Mouse (Mus musculus) heart, embryonic 15.5 days (tissue): ENCODE data around the gene Prdm10. TPM values are rescaled to one million over a fixed set of nuclear protein-coding genes. Genes with fewer than 3 reads are reported as not detected.

Experiments used
- ATAC-seq: fragments of 200-750 bp; cut with Nextera tagmentation; replicated peaks from 2 replicates; pipeline ENCODE4 v1.8.0; 2017; ENCODE audit warnings: low read depth, moderate TSS enrichment; ENCODE audit not compliant: insufficient number of reproducible peaks, insufficient read depth, low FRiP score
- H3K27ac ChIP-seq: fragments of 300-500 bp; sonication (generic); 2 replicates; pipeline ENCODE4 v1.5.1; 2015; ENCODE audit warnings: mild to moderate bottlenecking, inconsistent platforms
- H3K27me3 ChIP-seq: fragments of 300-500 bp; sonication (generic); 2 replicates; pipeline ENCODE4 v1.6.1; 2015; ENCODE audit warnings: inconsistent platforms
- H3K36me3 ChIP-seq: fragments of 300-500 bp; sonication (generic); 2 replicates; pipeline ENCODE4 v1.6.1; 2015; ENCODE audit warnings: mild to moderate bottlenecking, inconsistent platforms
- H3K4me1 ChIP-seq: fragments of 300-500 bp; sonication (generic); replicated peaks from 2 replicates; pipeline ENCODE4 v1.6.1; 2015; ENCODE audit warnings: inconsistent platforms
- H3K4me2 ChIP-seq: fragments of 300-500 bp; sonication (generic); 2 replicates; pipeline ENCODE4 v1.6.1; 2015; ENCODE audit warnings: inconsistent platforms, mild to moderate bottlenecking, moderate library complexity
- H3K4me3 ChIP-seq: fragments of 300-500 bp; sonication (generic); 2 replicates; pipeline ENCODE4 v1.5.1; 2015; ENCODE audit warnings: mild to moderate bottlenecking, inconsistent platforms
- H3K9ac ChIP-seq: fragments of 300-500 bp; sonication (generic); 2 replicates; pipeline ENCODE4 v1.6.1; 2015; ENCODE audit warnings: mild to moderate bottlenecking, inconsistent platforms
- H3K9me3 ChIP-seq: fragments of 300-500 bp; sonication (generic); replicated peaks from 2 replicates; pipeline ENCODE4 v1.6.1; 2016; ENCODE audit warnings: inconsistent platforms
- WGBS: fragments of 180-500 bp; shearing (Covaris S2); methylation state at CpG from one replicate; pipeline ENCODE4 v1.1.7; 2015; ENCODE audit warnings: mixed read lengths; 5-methylcytosine and 5-hydroxymethylcytosine counted together
- polyA plus RNA-seq: library from polyadenylated mRNA; unstranded; fragments of >200 nt; fragmentation: Nextera tagmentation; extraction: Ambion mirVana; gene quantifications from 2 replicates; pipeline ENCODE4 v1.2.1, GENCODE M21; 2015

The Prdm10 gene
- polyA plus RNA-seq, 1 experiment from 2014 or later = 3.2 TPM

GRCm38 (mm10) chr9:31365086-31365485 lies 84.7 kb downstream of the Prdm10 start:
- no peak; the same call in 1 of the 2 replicates for ATAC-seq
- Histone ChIP-seq H3K27me3 (no peaks in the 10 kb centered on the region), H3K9me3 (no peaks in the 10 kb centered on the region), H3K9ac (no peak overlapping the region), H3K4me3 (no peak overlapping the region), H3K27ac (no peak overlapping the region), H3K36me3 (peaks cover 9% of the 10 kb centered on the region; the same call in 1 of the 2 replicates), H3K4me2 (no peak overlapping the region), H3K4me1 (0 out of 2 replicates have a peak, but pooled peaks cover 5% of the 10 kb centered on the region)
- WGBS = 63% methylated on average over 8 of the region's 8 CpGs

- Histone ChIP-seq H3K9ac (no peak overlapping the region), H3K4me2 (no peak overlapping the region), H3K27ac (no peak overlapping the region), H3K27me3 (no peaks in the 10 kb centered on the region), H3K4me1 (no peaks in the 10 kb centered on the region), H3K9me3 (no peaks in the 10 kb centered on the region), H3K4me3 (no peak overlapping the region), H3K36me3 (peaks cover 9% of the 10 kb centered on the region; the same call in 1 of the 2 replicates)
- 90% methylated on average over 3 of the region's 3 CpGs for WGBS
- no peak for ATAC-seq
Observed at GRCm38 (mm10) chr9:31371740-31372139, 91.4 kb downstream of the Prdm10 start.

DNA sequence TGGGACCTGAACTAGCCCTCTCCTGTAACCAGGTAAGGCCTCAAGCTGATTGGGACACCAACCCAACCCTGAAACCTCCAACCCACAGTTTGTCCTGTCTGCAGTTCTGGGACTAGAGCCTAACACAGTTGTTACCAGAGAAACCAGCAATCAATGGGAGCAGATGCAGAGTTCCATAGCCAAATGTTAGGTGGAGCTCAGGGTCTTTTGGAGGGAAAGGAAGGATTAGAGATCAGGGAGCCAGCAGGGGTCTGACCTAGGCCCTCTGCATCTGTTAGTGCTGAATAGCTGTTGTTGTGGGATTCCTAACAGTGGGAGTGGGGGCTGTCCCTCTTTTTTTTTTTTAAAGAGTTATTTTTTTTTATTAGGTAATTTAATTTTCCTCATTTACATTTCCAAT lies 96.3 kb downstream of the Prdm10 start:
- ATAC-seq = no peak
- Histone ChIP-seq H3K9ac (no peak overlapping the region), H3K4me2 (no peak overlapping the region), H3K4me3 (no peak overlapping the region), H3K27ac (no peak overlapping the region), H3K36me3 (peaks cover 7% of the 10 kb centered on the region; the same call in 1 of the 2 replicates), H3K27me3 (no peaks in the 10 kb centered on the region), H3K4me1 (no peaks in the 10 kb centered on the region), H3K9me3 (no peaks in the 10 kb centered on the region)

DNA sequence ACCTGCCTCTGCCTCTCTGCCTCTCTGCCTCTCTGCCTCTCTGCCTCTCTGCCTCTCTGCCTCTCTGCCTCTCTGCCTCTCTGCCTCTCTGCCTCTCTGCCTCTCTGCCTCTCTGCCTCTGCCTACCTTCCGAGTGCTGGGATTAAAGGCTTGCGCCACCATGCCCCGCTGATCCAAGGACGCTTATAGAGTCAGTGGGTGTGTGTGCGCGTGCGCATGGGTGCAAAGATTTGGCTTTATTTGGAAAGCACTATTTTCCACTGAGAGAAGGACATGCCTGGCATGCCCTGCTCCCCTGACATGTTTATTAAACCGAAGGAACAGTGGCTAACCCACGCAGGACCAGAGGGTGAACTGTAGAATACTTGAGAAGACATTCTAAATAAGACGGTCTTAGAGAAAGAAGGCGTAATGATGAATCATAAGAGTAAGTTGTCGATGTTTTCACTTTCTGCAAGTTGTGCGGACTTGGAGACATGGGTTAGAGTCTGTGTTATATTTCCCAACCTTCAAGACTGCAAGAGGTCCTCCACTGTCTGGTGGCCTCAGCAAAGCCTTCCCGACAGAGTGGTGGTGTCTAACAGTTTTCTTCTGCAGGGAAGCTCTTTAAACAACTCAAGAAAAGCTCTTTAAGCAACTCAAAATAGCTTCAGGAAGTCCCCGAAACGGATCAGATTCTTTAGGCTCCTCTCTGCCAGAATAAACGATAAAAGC lies 104.6 kb downstream of the Prdm10 start:
- peaks cover 10% of the 10 kb centered on the region for H3K36me3 ChIP-seq
- 0 out of 2 replicates have a peak overlapping the region, but pooled peaks have one; percentile 77 for H3K4me3 ChIP-seq
- peak overlapping the region; percentile 59 for H3K4me2 ChIP-seq
- no peak overlapping the region for H3K27ac ChIP-seq
- peaks cover 16% of the 10 kb centered on the region for H3K4me1 ChIP-seq
- H3K9ac ChIP-seq = no peak overlapping the region
- no peaks in the 10 kb centered on the region for H3K9me3 ChIP-seq
- no peak for ATAC-seq
- WGBS = 75% methylated on average over 17 of the region's 17 CpGs
- no peaks in the 10 kb centered on the region for H3K27me3 ChIP-seq

GRCm38 (mm10) chr9:31385500-31385869 lies 105.1 kb downstream of the Prdm10 start:
- no peaks in the 10 kb centered on the region for H3K9me3 ChIP-seq
- no peak for ATAC-seq
- H3K4me2 ChIP-seq = peak overlapping the region; percentile 59
- H3K9ac ChIP-seq = peak overlapping the region; percentile 78
- peak overlapping the region; percentile 77 for H3K4me3 ChIP-seq
- H3K4me1 ChIP-seq = peaks cover 16% of the 10 kb centered on the region
- peaks cover 15% of the 10 kb centered on the region for H3K36me3 ChIP-seq
- WGBS = 17% methylated on average over 4 of the region's 4 CpGs
- H3K27me3 ChIP-seq = no peaks in the 10 kb centered on the region
- no peak overlapping the region for H3K27ac ChIP-seq

GRCm38 (mm10) chr9:31385947-31386354 lies 105.6 kb downstream of the Prdm10 start, which contains the start of gene Nfrkb:
Nfrkb (plus strand) TSS chr9:31386192.
- WGBS = under 1% methylated on average over 46 of the region's 46 CpGs
- Histone ChIP-seq H3K36me3 (peaks cover 20% of the 10 kb centered on the region), H3K9me3 (no peaks in the 10 kb centered on the region), H3K9ac (peak within 1 kb of the TSS; percentile 78), H3K4me1 (peaks cover 16% of the 10 kb centered on the region), H3K27me3 (no peaks in the 10 kb centered on the region), H3K4me3 (peak within 1 kb of the TSS; percentile 77), H3K27ac (peak within 1 kb of the TSS; percentile 50), H3K4me2 (peak within 1 kb of the TSS; percentile 59)
- ATAC-seq = peak; percentile 97

DNA sequence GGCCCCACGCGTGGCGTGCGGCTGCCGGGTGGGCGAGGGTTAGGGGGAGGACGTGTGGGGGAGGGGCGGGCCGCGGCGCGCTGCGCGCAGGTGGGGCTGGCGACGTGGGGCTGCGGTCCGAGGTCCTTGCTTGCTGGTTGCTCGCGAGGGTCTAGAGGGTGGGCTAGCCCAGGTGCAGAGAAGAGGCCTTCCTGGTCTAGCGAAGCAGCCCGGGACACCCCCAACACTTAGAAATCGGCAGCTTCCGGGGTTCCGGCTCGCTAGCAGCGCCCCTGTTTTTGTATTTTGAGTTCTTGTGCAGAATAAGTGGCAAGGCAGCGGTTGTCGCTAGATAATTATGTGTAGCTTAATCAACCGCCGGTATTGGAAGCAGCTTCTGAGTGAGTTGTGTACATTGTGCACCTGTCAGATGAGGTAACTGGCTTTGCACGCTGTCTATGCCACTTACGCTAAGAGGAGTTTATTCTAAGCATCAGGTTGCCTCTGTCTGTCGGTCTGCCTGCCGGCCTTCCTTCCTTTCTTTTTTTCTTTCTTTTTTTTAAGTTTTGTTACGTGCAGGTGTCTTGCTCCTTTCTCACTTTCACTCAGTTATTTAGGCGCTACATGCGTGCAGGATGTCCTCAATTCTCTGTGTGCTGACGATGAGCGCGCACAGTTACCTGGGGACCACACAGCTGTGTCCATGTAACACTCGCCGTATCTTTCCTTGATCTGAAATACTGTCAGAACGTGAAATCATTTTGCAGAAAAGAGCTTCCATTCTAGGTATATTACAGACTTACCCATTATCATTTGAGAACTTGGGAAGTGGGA lies 106.2 kb downstream of the Prdm10 start:
- Histone ChIP-seq H3K4me3 (peak overlapping the region; percentile 77), H3K36me3 (peaks cover 26% of the 10 kb centered on the region), H3K9me3 (no peaks in the 10 kb centered on the region), H3K27me3 (no peaks in the 10 kb centered on the region), H3K4me1 (peaks cover 16% of the 10 kb centered on the region), H3K27ac (peak overlapping the region; percentile 50), H3K9ac (peak overlapping the region; percentile 78), H3K4me2 (peak overlapping the region; percentile 59)
- ATAC-seq = peak; percentile 45
- WGBS = 9% methylated on average over 44 of the region's 44 CpGs

- peak overlapping the region; percentile 77 for H3K4me3 ChIP-seq
- 0 out of 2 replicates have a peak overlapping the region, but pooled peaks have one; percentile 78 for H3K9ac ChIP-seq
- peaks cover 16% of the 10 kb centered on the region for H3K4me1 ChIP-seq
- H3K27ac ChIP-seq = no peak overlapping the region
- ATAC-seq = no peak
- peak overlapping the region; percentile 59 for H3K4me2 ChIP-seq
- H3K36me3 ChIP-seq = peaks cover 33% of the 10 kb centered on the region
- H3K27me3 ChIP-seq = no peaks in the 10 kb centered on the region
- H3K9me3 ChIP-seq = no peaks in the 10 kb centered on the region
- 75% methylated on average over 5 of the region's 5 CpGs for WGBS
Observed at GRCm38 (mm10) chr9:31387206-31387605, 106.9 kb downstream of the Prdm10 start.

GRCm38 (mm10) chr9:31400441-31400840 lies 120.1 kb downstream of the Prdm10 start:
- WGBS = 50% methylated on average over 4 of the region's 4 CpGs
- H3K4me1 ChIP-seq = no peaks in the 10 kb centered on the region
- no peaks in the 10 kb centered on the region for H3K27me3 ChIP-seq
- no peak overlapping the region for H3K4me3 ChIP-seq
- H3K36me3 ChIP-seq = peaks cover 93% of the 10 kb centered on the region
- ATAC-seq = no peak
- no peak overlapping the region for H3K27ac ChIP-seq
- H3K9me3 ChIP-seq = no peaks in the 10 kb centered on the region
- no peak overlapping the region for H3K4me2 ChIP-seq
- no peak overlapping the region for H3K9ac ChIP-seq

GRCm38 (mm10) chr9:31404311-31404710 lies 124.0 kb downstream of the Prdm10 start:
- Histone ChIP-seq H3K9me3 (no peaks in the 10 kb centered on the region), H3K4me1 (no peaks in the 10 kb centered on the region), H3K36me3 (peaks cover 83% of the 10 kb centered on the region), H3K27me3 (no peaks in the 10 kb centered on the region), H3K27ac (no peak overlapping the region), H3K9ac (no peak overlapping the region), H3K4me2 (no peak overlapping the region), H3K4me3 (no peak overlapping the region)
- 84% methylated on average over 2 of the region's 2 CpGs for WGBS
- no peak for ATAC-seq

DNA sequence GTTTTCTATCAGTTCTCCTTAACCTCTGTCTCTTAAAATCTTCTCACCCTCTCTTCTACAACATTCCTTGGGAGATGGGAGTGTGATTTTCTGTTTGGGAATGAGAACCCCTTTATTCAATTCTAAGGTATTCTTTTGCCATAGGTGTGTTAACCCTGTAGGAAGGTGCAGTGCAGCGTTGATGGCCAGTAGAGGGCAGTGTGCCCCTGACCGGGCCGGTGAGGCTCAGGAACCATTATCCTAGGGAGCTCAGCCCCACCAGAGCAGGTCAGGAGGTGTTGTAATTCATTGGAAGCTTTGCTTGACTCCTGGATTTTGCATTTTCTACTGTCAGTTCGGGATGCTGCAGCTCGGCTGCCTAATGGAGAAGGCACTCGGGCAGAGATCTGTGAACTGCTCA lies 124.9 kb downstream of the Prdm10 start:
- Histone ChIP-seq H3K4me3 (no peak overlapping the region), H3K27ac (no peak overlapping the region), H3K36me3 (peaks cover 87% of the 10 kb centered on the region), H3K9ac (no peak overlapping the region), H3K9me3 (no peaks in the 10 kb centered on the region), H3K4me2 (no peak overlapping the region), H3K27me3 (no peaks in the 10 kb centered on the region), H3K4me1 (no peaks in the 10 kb centered on the region)
- 62% methylated on average over 6 of the region's 6 CpGs for WGBS
- ATAC-seq = no peak
